Mouse (Mus musculus) lung, postnatal 4 days (tissue): Measurements from ENCODE around the gene Pkp2.

Source experiments
- DNase-seq, 2 experiments: peaks; one replicate each; pipeline ENCODE4 v3.0.0; 2021

The Pkp2 gene

DNA sequence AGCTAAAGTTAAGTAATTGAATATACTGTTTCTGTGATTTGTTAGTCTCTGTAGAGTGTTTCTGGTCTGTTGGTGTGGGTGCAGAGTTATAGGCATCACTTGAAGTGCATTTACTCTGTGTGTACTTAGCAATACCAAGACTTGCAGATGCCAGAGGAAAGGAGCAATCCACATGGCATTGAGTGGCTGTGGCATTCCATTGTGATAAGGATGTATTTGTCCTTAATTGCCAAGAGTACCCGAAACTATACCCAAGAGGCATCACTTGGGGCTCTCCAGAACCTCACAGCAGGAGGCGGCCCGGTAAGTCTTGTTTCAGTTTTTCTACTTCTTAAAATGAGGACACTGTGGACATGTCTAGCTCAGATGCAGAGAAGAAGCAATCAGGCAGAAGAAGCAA is 49.3 kb downstream of the Pkp2 start:
- DNase-seq = peak; percentile 15 to 50

GRCm38 (mm10) chr16:16272978-16273377 is 59.9 kb downstream of the Pkp2 start:
- DNase-seq = no peak

GRCm38 (mm10) chr16:16273752-16274151 is 60.6 kb downstream of the Pkp2 start:
- no peak for DNase-seq

DNA sequence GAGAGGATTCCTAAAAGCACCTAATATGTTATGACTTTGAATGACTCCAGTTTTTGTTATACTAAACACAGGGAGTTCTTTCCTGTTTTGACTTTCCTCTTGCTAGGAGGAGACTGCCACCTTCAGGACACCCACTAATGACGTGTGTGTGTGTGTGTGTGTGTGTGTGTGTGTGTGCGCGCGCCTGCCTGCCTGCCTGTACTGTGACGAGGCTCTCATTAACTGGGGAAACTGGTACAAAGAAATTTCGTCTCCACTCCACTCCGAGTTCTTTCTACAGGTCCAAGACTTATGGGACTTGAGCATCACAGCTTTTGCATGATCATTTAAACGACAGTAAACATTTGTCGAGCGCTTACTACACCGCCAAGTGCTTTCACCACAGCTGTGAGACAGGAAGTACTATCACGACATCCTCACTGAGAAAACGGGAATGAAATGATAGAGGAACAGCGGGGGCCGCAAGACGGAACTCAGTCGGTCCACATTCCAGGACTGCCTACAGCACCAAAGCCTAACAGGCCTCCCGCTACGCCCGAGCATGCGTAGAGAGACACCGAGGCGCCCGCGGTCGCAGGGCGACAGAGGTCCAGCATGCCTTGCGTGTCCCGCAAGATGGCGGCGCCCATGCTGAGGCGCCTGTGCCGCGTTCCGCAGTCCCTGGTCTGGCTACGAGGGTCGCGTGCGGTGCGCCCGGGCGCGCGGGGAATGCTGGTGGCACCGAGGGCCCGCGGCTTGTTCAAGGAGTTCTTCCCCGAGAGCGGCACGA is 89.4 kb downstream of the Pkp2 start, which contains the start of gene Yars2:
Gene Yars2, plus strand, starts transcription at position 597 of the 769 bp plus-strand sequence.
- peak; percentile 92 to 95 for DNase-seq

GRCm38 (mm10) chr16:16303138-16303827 is 90.2 kb downstream of the Pkp2 start:
- peak; percentile 54 to 68 for DNase-seq

GRCm38 (mm10) chr16:16303888-16304287 is 90.8 kb downstream of the Pkp2 start:
- DNase-seq = no peak

DNA sequence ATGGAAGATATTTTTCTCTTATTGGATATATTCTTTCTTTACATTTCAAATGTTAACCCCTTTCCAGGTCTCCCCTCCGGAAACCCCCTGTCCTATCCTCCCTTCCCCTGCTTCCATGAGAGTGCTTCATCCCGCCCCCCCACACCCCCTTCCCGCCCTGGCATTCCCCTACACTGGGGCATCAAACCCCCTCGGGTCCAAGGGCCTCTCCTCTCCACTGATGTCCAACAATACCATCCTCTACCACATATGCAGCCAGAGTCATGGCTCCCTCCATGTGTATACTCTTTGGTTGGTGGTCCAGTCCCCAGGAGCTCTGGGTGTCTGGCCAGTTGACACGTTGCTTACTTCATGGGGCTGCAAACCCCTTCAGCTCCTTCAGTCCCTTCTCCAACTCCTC is 98.2 kb downstream of the Pkp2 start:
- DNase-seq = no peak
